Mouse (Mus musculus) cerebral cortex, adult 2 months (tissue): ENCODE measurements around the gene Gart.

Experiments
- WGBS: fragments of 180-500 bp; shearing (Covaris S2); methylation state at CpG from one replicate; pipeline ENCODE4 v1.1.7; 2018; 5-methylcytosine and 5-hydroxymethylcytosine counted together

The Gart gene

DNA sequence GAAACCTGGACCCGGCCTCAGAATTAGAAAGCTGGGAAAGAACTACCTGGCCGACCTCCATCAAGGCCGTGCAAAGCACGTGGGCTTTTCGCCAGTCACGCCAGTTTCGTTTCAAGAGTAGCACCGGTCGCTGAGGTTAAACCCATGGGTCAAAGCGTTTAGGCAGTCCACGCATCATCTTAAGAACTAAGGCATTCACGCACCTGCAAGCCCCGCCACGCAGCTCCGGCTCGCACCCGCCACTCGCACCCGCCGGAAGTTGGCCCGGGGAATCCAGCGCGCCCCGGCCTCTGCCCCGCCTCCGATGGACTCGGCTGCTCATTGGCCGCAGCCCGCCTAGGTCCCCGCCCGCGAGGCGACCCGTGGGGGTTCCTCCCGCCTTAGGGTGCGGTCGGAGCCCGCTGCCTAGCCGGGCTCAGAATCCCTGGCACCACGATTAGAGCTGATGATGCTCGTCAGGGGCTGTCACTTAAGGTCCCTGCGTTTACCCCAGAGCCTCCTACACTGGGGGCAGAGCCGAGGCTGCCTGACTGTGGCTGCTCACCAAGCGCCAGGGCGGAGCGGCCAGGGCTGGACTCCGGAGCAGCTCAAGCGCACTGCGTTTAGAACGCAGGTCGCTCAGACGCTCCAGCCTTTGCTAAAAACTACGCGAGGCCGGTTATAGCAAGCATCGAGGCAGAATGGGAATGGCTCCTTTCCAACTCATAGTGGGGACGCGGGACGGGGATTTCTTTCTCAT is at the start of gene Gart:
Gene Gart (minus strand): TSS at position 272 of the 739 bp plus-strand sequence.
- WGBS: under 1% methylated on average over 59 of the region's 59 CpGs

DNA sequence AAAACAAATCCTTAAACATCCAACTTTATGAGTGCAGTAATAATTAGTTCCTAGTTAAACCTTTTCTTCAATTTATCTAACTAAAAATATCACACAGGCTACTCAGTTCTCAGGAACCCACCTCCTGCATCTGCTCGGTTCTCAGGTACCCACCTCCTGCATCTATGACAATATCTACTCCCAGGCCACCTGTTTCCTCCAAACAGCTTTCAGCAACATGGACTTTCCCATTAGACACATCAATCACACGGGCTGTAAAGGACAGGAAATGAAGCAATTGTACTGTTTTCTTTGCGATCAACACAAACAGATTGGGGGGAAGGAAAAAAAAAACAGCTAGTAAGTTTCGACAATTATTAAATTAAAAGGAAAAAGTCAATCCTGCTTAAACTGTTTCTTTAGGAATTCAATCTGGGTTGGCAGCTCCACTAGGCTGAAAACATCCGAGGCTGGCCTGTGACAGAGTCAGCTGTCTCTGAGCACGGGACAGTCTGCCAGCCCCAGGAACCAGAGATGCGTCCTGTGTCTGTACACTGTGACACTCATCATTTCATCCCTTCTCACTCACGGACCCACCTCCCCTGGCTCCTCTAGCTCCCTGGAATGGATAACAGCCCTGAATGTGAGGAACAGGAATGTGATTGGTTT is 48.5 kb upstream of the Gart start:
- WGBS: 57% methylated on average over 8 of the region's 8 CpGs

DNA sequence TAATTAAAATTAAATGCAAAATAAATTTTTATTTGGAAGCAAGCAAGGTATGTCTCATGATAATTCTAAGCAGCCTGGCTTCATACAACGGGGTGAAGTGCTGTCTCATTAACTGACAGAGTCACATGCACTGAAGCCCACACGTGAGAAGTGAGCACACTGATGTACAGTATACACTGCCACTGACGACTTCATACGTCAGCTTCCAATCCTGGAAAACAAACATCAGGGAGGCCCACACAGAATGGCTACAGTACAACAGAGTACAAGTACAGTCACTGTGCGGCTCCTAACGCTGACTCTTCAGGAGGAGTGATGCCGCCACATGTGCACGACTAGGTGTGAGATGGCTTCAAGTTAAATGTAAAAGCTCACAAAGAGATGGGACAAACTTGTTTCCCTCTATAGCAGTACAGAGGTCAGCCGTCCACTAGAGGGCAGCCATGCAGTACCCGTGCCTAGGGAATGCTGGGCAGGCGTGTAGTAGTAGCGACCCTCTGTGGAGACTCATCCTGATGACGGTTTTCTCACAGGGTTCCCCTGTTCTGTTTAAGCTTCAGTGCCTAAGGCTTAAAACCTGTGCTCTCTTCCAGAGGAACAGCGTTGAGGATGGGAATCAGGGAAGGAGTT is 47.8 kb upstream of the Gart start:
- WGBS: 22% methylated on average over 14 of the region's 14 CpGs

DNA sequence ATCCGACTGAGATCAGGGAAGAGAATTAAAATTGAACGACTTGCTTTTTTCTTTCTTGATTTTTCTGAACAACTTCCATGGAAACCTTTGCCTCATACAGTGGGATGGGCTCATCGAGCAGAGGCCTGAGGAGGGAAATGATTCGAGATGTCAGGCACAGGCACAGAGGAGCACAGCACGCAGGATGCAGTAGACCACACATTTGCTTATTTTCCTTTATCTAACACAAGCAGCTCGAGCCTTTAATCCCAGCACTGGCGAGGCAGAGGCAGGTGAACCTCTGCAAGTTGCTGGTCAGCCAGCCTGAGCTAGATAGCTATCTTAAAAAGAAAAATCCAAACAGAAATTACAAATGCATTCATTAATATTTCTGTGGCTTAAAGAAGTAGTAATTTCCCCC is 43.0 kb upstream of the Gart start:
- WGBS: 37% methylated on average over 7 of the region's 7 CpGs

DNA sequence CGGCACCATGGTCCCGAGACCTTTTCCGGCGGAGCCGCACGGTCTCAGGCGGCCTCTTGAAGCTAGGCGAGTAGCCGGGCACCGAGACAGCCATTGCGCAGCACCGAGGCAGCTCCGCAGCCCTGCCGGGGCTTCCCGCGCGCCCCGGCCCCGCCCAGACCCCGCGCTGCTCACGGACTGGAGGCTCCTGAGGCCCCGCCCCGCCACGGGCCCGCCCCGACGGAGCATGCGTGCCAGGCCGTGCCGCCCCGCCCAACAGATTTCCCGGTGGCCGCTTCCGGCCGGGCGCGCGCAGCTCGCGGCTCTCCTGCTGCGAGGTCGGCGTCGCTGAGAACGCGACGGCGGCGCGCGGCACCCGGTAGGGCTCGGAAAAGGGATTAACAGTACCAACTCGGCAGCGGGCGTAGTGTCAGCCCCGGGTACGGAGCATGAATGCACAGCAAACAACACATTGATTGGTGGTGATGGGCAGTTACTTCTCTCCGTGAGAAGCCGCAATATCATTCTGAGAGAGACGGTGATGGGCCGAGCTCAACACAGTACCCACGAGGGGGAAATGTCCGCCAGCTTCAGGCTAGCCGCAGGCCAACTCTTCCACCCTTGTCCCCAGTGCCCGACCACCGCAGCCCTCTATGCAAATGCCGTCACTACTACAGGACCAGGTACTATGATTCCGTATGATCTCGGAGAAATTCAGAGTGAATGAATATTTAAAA is 42.0 kb upstream of the Gart start, which contains the start of gene Donson:
Gene Donson (minus strand): TSS at position 152 of the 716 bp plus-strand sequence.
- WGBS: under 1% methylated on average over 59 of the region's 71 CpGs

DNA sequence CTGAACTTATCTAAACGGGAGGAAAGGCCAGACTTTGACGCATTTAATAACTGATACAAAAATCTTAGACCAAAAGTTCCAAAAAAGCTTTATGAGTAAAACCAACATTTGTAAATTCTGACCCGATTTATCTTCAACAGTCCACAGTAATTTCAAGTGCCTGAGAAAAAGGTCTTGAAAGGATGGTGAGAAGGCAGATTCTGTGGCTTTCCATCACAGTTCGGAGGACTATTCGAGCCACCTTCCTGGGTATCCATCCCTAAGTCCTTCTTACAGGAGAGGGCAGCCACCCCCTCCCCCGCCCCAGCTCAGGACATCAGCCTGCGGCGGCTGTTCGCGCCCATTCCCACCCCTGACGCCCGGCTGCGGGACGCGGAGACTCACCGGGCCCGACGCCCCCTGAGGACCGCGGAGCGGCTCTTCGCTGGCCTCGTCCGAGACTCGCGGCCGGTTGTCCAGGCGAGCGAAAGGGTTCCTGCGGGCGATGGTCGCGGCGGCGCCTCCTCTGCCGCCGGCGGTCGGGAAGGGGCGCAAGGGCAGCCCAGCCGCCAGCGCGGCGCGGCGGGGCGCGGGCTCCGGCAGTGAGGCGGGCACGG is 41.4 kb upstream of the Gart start:
- 1% methylated on average over 46 of the region's 51 CpGs for WGBS

DNA sequence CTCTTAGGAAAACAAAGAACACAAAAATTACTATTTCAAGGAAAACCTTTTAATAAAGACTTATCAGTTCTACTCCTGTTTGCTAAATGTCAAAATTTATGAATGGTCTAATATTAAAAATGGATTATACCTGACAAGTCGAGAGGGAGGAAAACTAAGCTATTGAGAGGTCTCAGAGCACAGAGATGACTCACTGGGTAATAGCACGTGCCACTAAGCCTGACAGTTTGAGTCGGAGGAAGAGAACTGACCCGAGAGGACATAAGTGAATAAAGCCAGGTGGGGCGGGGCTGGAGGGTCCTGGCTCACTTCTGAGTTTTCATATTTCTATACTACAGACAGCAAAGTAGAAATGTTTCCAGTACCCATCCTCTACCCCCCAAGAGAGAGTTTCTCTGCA is 39.6 kb upstream of the Gart start:
- 85% methylated on average over 5 of the region's 5 CpGs for WGBS

DNA sequence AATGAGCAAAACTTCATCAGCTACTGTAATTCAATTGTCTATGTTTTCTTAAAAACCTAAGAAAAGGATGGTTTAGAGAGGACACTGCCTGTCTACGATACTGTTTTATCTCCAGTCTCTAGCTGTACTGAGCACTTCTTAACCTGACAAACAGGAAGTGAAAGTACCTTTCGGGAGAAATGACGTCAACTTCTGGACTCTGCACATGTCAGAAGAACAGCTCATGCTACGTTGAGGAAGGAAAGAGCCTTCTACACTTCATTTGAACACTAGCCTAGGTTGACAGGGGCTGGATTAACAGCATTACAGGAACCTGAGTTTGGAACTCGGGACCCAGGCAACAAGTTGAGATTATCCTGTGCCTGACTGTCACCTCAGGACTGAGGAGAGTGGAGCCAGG is 38.8 kb upstream of the Gart start:
- WGBS: 82% methylated on average over 5 of the region's 5 CpGs

DNA sequence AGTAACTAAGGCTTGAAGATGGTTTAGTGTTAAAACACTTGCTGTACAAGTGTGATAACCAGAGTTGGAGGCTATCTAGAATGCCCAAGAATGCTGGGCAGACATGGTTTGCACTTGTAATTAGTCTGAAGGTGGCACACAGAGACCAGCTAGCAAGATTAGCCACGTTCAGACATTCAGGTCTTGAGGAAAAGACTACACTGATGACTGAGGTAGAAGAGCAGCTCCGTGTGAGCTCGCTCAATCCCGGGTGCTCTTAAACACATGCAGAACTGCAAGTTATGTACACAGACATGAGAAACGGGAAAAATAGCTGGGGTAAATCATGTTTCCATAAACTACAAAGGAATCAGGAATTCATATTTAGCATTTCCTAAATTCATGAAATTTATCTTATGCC is 33.9 kb upstream of the Gart start:
- WGBS: 70% methylated on average over 5 of the region's 5 CpGs

DNA sequence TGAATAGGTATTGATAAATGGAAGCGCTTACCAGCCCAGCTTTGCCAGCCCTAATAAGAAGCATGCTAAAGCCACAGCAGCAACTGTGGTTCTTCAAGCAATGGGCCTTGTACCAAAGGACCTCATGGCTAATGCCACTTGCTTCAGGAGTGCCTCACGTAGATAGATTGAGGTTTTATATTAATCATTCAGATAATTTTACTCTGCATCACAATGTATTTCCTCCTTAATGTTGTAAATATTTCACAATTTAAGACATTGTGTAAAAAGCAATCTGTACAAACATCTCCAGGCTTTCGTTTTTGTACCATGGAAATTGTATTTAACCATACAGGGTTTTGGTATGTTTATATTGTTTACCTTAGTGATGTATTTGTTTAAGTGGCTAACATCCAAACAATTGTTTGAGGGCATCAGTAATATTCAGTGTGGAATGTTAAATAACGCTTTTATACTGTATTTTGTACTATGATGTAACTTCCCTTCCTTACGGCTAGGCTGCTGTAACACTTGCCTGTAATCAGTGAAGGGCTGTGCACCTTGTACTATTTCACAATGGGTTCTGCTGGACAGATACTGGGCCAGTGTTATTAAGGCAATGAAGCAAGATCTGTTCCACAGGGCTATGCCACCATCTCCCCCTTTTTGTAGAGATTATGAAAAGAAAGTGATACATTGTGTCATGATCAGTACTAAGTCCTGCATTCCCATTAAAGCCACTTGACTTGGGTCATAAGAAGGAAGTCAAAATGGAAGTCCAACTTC is 31.6 kb upstream of the Gart start:
- 73% methylated on average over 5 of the region's 5 CpGs for WGBS

DNA sequence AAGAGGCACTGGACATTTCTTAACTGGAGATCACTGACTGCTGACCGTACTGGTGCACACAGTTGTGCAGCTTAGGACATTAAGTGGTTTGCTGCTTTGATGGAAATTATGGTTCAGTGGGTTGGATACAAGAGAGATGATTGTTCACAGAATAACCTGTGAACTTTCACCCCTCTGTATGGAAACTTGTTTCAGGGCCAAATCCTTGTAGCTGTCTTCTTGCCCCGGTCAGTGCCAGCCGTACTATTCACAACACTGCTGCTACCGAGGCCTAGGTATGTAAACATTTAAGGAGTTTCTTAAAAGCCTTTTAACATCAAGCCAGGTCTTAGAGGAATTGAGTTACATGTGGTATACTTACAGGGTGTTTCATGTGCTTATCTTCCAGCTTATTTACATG is 27.7 kb upstream of the Gart start:
- 67% methylated on average over 4 of the region's 4 CpGs for WGBS

DNA sequence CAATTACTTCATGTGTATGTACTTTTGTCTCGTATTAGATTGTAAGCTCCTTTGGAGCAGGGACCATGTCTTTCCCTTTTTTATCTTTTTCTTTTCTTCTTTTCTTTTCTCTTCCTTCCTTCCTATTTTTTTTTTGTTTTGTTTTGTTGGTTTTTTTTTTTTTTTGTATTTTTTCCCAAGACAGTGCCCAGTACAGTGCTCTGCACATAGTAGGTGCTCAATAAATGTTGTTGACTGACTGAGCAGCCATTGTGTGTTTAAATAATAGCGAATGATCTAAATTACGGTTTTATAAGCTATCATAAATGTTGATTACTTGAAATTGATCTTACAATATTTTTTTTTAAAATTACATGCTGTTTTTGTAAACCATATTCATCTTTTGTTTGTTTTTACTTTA is 17.0 kb upstream of the Gart start:
- WGBS: 92% methylated on average over 3 of the region's 3 CpGs

DNA sequence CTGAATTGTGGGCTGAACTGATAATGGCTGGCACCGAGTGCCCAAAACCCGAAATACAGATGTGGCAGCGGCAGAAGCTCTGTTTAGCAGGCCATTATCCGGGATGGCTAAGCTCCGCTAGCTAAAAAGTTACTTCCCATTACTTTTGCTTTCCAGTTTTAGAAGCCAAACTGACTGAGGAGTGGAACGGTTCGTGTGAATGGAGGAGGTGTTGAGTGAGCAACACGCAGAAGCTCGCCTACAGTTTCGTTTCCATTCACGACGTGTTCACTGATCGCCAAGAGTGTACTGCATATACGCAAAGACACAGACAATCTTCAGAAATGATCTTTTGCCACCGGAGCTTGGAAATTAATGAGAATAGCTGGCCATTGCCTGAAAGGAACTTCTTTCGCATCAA is 15.6 kb upstream of the Gart start:
- WGBS: 49% methylated on average over 16 of the region's 16 CpGs

DNA sequence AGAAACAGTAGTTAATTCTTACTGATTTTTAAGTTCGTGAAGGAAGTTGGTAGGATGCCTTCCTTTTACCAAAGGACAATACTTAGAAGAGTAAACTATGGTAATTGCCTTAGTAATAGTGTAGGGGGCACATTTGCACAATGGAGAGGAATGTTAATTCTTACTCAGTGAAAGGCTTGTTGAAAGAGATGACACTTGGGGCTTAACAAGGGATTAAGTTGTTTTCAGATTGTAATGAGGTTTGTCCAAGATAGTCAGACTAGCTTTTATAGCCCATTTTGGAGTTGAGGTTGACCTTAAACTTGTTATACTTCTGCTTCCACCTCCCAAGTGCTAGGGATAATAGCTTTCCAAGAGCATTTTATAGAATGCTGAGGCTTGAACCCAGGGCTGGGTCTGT is 14.6 kb upstream of the Gart start:
- 12% methylated on average over 1 of the region's 1 CpGs for WGBS

DNA sequence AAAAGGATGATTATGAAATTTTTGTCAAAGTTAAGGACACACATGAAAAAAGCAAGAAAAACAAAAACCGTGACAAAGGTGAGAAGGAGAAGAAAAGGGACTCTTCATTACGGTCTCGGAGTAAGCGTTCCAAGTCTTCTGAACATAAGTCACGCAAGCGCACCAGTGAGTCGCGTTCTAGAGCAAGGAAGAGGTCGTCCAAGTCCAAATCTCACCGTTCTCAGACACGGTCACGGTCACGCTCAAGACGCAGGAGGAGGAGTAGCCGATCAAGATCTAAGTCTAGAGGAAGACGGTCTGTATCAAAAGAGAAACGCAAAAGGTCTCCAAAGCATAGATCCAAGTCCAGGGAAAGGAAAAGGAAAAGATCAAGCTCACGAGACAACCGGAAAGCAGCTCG is 13.0 kb upstream of the Gart start:
- WGBS: 96% methylated on average over 20 of the region's 20 CpGs

DNA sequence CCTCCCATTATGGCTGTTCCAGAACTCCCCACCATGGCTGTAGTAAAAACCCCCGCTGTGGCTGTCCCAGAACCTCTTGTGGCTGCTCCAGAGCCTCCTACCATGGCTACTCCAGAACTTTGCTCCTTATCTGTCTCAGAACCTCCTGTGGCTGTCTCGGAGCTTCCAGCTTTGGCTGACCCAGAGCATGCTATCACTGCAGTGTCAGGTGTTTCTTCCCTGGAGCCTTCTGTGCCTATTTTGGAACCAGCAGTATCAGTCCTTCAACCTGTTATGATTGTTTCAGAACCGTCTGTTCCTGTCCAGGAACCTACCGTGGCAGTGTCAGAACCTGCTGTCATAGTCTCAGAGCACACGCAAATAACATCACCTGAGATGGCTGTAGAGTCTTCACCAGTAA is 11.7 kb upstream of the Gart start:
- WGBS: 89% methylated on average over 5 of the region's 5 CpGs

DNA sequence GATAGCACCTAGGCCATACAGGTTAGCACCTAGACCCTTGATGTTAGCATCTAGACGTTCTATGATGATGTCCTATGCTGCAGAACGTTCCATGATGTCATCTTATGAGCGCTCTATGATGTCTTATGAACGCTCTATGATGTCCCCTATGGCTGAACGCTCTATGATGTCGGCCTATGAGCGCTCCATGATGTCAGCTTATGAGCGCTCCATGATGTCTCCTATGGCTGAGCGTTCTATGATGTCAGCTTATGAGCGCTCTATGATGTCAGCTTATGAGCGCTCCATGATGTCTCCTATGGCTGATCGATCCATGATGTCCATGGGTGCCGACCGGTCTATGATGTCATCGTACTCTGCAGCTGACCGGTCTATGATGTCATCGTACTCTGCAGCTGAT is 10.5 kb upstream of the Gart start:
- WGBS: 99% methylated on average over 17 of the region's 17 CpGs

DNA sequence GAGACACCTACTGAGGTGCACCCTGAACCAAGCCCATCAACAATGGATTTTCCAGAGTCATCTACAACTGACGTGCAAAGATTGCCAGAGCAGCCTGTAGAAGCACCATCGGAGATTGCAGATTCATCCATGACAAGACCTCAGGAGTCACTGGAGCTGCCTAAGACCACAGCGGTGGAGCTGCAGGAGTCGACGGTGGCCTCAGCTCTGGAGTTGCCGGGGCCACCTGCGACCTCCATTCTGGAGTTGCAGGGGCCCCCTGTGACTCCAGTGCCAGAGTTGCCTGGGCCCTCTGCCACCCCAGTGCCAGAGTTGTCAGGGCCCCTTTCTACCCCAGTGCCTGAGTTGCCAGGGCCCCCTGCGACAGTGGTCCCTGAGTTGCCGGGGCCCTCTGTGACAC is 8.5 kb upstream of the Gart start:
- 93% methylated on average over 9 of the region's 9 CpGs for WGBS

DNA sequence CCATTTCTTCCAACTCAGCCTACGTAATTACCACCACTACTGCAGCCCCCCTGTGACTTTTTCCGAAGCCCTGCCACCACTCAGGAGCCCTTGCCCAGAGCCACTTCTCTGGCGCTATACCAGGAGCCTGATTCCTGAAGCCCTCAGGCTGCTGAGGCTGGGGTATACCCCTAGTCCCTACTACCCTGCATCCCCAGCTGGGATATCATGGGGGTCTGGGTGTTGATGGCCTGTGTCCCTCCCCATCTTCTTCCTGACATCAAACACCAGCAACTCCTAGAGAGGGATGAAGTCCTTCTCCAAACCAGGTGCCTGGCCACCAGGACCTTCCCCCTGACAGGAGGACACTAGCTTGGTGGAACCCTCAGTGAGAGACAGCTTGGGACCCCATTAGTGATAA is 5.4 kb upstream of the Gart start:
- 72% methylated on average over 3 of the region's 3 CpGs for WGBS

DNA sequence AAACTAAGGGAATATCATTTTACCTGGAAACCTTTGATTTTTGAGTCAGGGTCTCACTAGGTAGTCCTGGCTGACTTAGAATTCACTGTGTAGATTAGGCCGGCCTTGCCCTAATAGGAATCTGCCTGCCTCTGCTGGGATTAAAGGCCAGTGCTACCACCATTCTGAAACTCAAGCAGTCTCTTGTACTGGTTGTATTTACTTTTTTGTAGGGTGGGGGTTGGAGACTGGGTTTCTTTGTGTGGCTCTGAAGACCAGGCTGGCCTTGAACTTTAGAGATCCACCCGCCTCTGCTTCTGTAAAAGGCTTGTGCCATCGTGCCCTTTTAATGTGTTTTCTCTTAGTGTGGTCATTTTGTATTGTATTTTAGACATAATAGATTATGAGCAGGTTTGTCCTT is 2.5 kb upstream of the Gart start:
- WGBS: 28% methylated on average over 3 of the region's 3 CpGs

DNA sequence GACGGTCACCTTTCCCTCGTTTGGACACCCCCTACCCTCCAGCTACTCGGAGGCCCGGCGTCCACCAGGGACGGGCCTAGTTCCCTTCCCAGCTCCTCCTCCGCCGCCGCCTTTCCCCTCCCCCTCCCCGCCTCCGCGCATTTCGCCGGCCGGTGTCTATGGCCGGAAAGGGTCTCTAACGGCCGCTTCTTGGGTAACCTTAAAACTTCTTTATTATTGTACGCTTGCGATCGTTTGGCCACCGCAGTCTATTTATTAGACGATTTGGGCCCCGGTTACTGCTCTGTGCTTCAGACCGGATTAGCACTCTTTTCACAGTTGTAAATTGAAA is 1.4 kb upstream of the Gart start:
- under 1% methylated on average over 24 of the region's 25 CpGs for WGBS
